Mouse (Mus musculus) frontal cortex, postnatal 14 days (tissue): ENCODE data around the gene Kif23.

Source experiments
- DNase-seq, 2 experiments: peaks; one replicate each; pipeline ENCODE4 v3.0.0; 2022; ENCODE audit warnings: low spot score in 2 of 2

Kif23 gene

GRCm38 (mm10) chr9:61906912-61907311, 39.7 kb downstream of the Kif23 start:
- DNase-seq: no peak

- no peak for DNase-seq
Measured at GRCm38 (mm10) chr9:61905576-61905975, 41.0 kb downstream of the Kif23 start.

- no peak for DNase-seq
Measured at GRCm38 (mm10) chr9:61904201-61904600, 42.4 kb downstream of the Kif23 start.

GRCm38 (mm10) chr9:61902445-61902844, 44.1 kb downstream of the Kif23 start:
- peak in 1 of 2 experiments; percentile 49 for DNase-seq

GRCm38 (mm10) chr9:61901574-61901973, 45.0 kb downstream of the Kif23 start:
- DNase-seq: no peak

GRCm38 (mm10) chr9:61899804-61900203, 46.8 kb downstream of the Kif23 start:
- peak; percentile 63 to 87 for DNase-seq

GRCm38 (mm10) chr9:61898401-61898800, 48.2 kb downstream of the Kif23 start:
- DNase-seq: peak; percentile 67 to 90

GRCm38 (mm10) chr9:61895014-61895413, 51.6 kb downstream of the Kif23 start:
- DNase-seq: no peak

GRCm38 (mm10) chr9:61889855-61890254, 56.7 kb downstream of the Kif23 start:
- DNase-seq: no peak

- no peak for DNase-seq
Measured at GRCm38 (mm10) chr9:61887661-61888379, 58.8 kb downstream of the Kif23 start.

- no peak for DNase-seq
Measured at GRCm38 (mm10) chr9:61885964-61886363, 60.6 kb downstream of the Kif23 start.

- DNase-seq: no peak
Measured at GRCm38 (mm10) chr9:61884936-61885335, 61.6 kb downstream of the Kif23 start.

- DNase-seq: no peak
Measured at GRCm38 (mm10) chr9:61884375-61884774, 62.2 kb downstream of the Kif23 start.

GRCm38 (mm10) chr9:61882179-61882578, 64.4 kb downstream of the Kif23 start:
- no peak for DNase-seq

- DNase-seq: peak; percentile 62 to 75
Measured at GRCm38 (mm10) chr9:61878889-61879288, 67.7 kb downstream of the Kif23 start.

GRCm38 (mm10) chr9:61877373-61878112, 69.0 kb downstream of the Kif23 start:
- DNase-seq: no peak

- no peak for DNase-seq
Measured at GRCm38 (mm10) chr9:61873325-61873724, 73.2 kb downstream of the Kif23 start.

GRCm38 (mm10) chr9:61872246-61872941, 74.2 kb downstream of the Kif23 start:
- peak in 1 of 2 experiments; percentile 15 for DNase-seq

GRCm38 (mm10) chr9:61871839-61872238, 74.7 kb downstream of the Kif23 start:
- no peak for DNase-seq

- peak; percentile 40 to 60 for DNase-seq
Measured at GRCm38 (mm10) chr9:61867659-61868058, 78.9 kb downstream of the Kif23 start.
